Mouse (Mus musculus): ENCODE data around the gene Gsn.
A peak's percentile ranks its signal among the peaks of the same experiment; 100 is the strongest.

Gsn gene

GRCm38 (mm10) chr2:35255885-35256833 is at the start of gene Gsn:
Gene Gsn (plus strand): TSS chr2:35256380.
- DNase-seq = peak; percentile 90

DNA sequence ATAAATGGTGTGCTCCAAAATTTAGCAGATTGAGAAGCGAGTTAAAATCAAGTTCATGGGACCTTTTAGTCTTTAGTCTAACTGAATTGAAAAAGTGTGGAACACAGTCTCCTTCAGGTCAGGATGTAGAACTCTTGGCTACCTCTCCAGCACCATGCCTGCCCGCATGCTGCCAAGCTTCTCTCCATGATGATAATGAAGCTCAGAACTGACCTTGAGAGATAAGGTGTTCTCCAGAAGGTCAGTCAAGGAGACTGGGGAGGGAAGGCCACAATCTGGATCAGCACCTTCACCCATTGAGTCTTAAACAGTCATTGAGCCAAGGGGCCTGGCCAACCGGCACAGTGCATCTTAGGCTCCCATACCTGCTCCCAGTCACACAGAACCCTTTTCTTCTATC is 49.4 kb upstream of the Gsn start:
- no peak for DNase-seq

DNA sequence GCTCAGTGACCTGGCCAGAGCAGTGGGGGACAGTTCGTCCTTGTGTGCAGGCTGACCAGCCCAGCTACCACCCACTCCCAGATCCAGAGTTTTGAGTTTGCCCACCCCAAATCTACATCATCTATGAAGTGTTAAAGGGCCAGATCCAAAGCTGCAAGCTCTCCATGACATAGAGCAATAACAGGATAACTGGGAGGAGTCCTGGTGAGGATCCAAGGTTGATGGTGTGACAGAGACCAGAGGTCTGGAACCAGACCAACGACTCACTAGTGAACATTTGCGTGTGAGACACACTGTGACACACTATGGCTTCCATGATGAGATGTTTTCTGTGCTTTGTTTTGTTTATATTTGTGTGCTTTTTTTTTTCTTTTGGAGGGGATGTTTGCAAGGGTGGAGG is 48.1 kb upstream of the Gsn start:
- DNase-seq = no peak

- no peak for DNase-seq
Observed at GRCm38 (mm10) chr2:35208931-35209665, 47.1 kb upstream of the Gsn start.

DNA sequence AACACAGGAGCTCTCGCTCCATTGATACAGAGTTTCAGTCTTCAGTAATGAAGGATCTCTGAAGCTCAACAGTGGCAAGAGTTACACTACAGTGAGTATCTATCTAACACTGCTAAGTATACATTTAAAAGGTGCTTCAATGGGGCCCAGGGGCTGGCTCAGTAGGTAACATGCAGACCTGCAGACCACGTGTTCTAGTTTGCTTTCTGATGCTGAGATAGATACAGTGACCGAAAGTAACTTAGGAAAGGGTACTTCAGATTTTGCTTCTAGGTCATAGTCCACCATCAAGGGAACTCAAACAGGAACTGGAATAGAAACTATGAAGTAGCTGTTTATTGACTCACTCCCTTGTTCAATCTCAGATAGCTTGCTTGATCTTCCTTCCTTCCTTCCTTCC is 44.5 kb upstream of the Gsn start:
- DNase-seq = no peak

- DNase-seq = no peak
Observed at GRCm38 (mm10) chr2:35213345-35213910, 42.8 kb upstream of the Gsn start.

DNA sequence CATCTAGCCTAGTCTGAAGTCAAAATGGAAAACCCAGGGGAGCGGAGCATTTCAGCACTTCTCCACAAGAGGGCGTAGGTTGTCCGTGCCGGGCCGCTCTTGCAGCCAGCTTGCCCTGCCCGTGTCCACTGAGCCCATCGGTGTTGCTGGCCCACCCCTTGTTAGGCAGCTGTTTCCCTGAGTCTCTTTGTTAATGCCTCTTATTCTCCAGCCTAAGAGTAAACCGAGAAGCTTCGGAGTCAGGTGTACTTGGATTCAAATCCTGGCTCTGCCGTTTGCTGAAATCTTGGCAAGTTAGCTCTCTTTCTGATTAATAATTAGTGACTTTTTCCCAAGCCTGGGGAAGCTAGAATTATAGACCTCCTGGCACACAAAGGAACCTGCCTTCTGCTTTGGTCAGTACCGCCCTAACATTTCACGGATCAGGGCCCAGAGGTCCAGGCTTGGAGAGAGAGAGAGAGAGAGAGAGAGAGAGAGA is 41.3 kb upstream of the Gsn start:
- DNase-seq = peak; percentile 90

DNA sequence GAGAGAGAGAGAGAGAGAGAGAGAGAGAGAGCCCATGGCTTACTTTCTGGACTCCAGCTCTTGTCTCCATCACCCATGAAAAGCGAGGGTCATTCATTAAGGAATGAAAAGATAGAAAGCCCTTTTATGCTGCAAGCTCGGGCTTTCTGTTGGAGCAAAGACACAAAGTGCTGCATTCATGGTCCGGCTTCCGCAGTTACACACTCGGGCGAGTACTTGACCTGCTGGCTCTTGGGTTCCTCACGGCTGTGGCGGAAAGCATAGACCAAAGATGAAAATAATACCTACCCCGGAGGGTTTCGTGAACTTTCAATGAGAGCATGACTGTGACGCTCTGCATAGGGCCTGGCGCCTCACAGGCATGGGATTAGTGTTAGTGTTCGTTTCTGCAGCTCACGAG is 40.8 kb upstream of the Gsn start:
- peak; percentile 40 for DNase-seq

GRCm38 (mm10) chr2:35216701-35217100 is 39.5 kb upstream of the Gsn start:
- no peak for DNase-seq

DNA sequence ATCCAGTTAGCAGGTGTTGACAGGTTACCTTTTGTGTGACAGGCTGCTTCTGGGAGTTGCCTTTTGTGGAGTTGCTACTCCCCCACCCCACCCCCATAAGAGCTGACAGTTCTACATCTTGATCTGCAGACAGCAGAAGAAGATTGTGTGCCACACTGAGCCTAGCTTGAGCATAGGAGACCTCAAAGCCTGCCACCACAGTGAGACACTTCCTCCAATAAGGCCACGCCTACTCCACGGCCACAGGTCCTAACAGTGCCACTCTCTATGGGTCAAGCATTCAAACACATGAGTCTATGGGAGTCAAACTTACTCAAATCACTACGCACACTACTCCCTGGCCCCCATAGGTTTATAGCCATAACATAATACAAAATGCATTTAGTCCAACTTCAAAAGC is 37.4 kb upstream of the Gsn start:
- no peak for DNase-seq

DNA sequence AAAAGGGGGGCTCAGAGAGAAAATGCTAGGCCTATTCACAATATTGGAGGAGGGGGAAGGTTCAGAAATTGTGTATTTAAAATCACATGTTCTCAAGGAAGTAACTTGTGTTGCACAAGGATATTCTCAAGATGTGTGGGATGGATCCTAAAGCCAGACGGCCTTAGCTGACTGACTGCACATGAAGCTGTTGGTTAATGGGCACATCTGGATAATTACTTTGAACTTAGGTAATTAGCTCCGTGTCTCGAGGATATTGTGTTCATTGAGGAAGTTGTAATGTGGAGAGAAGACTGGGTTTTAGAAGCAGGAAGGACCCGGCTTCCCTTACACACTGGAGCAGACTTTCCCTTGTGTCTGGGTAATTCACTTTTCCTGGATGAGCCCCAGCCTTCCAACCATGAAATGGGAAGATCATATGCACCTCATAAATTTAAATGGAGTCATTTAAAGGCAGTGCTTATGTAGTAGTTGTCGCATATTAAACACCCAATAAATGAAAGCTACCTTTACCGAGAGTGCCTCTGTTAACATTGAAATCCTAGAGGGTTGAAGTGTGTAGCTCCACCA is 33.3 kb upstream of the Gsn start:
- no peak for DNase-seq

GRCm38 (mm10) chr2:35224285-35224684 is 31.9 kb upstream of the Gsn start:
- no peak for DNase-seq

- DNase-seq = no peak
Observed at GRCm38 (mm10) chr2:35228145-35228544, 28.0 kb upstream of the Gsn start.

DNA sequence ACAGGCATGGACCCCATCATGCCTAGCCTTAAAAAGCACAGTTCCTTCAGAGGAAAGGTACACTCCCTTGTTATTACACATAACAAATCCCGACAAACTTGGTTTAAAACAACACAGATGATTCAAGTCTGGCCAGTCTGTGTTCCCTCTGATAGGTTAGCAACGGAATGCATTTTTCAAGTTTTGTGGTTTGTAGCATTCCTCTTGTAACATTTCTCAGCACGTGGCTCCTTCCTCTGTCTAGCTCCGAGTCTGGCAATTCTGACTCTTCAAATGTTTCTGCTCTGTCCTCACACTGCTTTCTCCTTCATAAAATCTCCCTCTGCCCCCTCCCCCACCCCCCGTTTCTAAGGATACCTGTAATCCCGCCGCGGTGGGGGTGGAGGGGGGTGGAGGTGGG is 26.0 kb upstream of the Gsn start:
- no peak for DNase-seq

DNA sequence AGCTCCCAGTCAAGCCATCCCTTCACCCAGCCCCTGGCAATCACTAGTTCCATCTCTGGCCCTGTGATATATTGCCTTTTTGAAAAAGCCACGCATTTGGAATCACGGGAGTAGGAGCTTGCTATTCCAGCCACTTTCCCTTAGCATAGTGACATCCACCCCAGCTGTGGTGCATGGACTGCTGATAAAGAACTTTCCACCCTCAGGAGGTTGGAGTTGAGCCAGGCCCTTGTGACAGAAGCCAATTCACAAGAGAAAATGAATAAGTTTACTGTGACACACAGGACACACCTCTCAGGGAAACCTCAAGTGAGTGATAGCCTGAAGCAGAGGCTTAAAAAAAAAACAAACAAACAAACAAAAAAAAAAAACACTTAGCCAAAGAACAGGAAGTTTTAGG is 24.3 kb upstream of the Gsn start:
- DNase-seq = peak; percentile 68

GRCm38 (mm10) chr2:35232595-35233445 is 23.4 kb upstream of the Gsn start:
- DNase-seq = no peak

GRCm38 (mm10) chr2:35233898-35234297 is 22.3 kb upstream of the Gsn start:
- no peak for DNase-seq

GRCm38 (mm10) chr2:35235021-35235420 is 21.2 kb upstream of the Gsn start:
- no peak for DNase-seq

GRCm38 (mm10) chr2:35244241-35244640 is 11.9 kb upstream of the Gsn start:
- DNase-seq = no peak

GRCm38 (mm10) chr2:35247763-35248162 is 8.4 kb upstream of the Gsn start:
- DNase-seq = no peak

DNA sequence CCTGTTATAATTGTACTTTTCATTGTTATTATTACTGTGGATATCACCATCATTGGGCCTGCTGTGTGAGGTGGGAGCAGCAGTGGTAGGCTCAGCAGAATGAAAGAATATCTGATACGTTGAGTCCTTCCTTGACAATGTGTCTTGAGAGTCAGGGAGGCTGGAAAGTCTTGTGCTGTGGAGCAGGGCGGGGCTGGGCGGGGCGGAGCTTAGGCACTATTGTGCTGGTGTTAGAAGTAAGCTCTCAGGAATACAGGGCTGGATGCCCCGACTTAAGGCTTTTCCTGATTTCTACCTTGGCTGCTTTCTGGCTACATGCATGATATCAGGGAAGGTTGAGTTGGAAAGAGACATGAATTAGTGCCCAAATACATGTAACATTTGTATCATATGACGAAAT is 3.4 kb upstream of the Gsn start:
- DNase-seq = no peak

DNA sequence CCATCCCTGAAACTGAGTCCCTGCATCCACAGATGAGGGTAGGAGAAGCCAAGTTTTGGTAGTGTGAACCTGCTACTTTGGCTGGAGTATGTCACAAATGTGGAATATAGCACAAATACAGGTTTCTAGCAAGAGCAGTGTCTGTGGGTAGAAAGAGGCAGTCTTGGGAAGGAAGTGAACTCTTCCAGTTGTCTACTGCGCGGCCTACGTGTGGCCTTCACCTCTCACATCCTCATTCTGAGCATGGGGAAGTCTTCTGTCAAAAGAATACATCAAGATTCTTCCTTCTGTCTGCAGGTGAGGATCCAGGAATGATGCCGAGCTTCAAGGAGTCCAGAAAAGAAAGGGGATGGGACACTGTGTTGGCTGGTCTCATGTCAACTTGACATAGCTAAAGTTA is 2.4 kb upstream of the Gsn start:
- no peak for DNase-seq
